Mouse (Mus musculus): ENCODE measurements around the gene Lrrn1. TPM values are rescaled to one million over a fixed set of nuclear protein-coding genes. Genes with fewer than 3 reads are reported as not detected.

Lrrn1 gene
- total and polyA plus RNA-seq, 2 experiments = 0.04 to 0.18 TPM

GRCm38 (mm10) chr6:107605151-107605550, 75.6 kb downstream of the Lrrn1 start:
- Histone ChIP-seq H3K36me3 (ENCODE audit: control insufficient read depth, insufficient read depth, low read length) (no peaks in the 10 kb centered on the region), H3K79me2 (ENCODE audit: control insufficient read depth, insufficient read depth, low read length) (no peaks in the 10 kb centered on the region), H3K4me1 (ENCODE audit: control insufficient read depth, insufficient read depth, low read length) (no peaks in the 10 kb centered on the region), H3K4me3 (ENCODE audit: insufficient read depth, low read depth, low read length) (no peak overlapping the region), H3K9ac (ENCODE audit: low read depth, low read length) (no peak overlapping the region), H3K27me3 (ENCODE audit: control insufficient read depth, insufficient read depth, low read length) (no peaks in the 10 kb centered on the region), H3K27ac (replicated peaks; ENCODE audit: insufficient read depth, low read depth, low read length) (no peak overlapping the region)
- TF ChIP-seq CTCF (IDR thresholded peaks at IDR 0.05; ENCODE audit: low read depth, low read length) (no peak), POLR2A (IDR thresholded peaks at IDR 0.05; ENCODE audit: extremely low read depth, insufficient read depth, low read length) (no peak)
- no peak for DNase-seq (ENCODE audit: extremely low read depth, low read depth, low spot score)

GRCm38 (mm10) chr6:107614288-107614687, 84.7 kb downstream of the Lrrn1 start:
- TF ChIP-seq CTCF (IDR thresholded peaks at IDR 0.05; ENCODE audit: low read depth, low read length) (no peak), POLR2A (IDR thresholded peaks at IDR 0.05; ENCODE audit: extremely low read depth, insufficient read depth, low read length) (no peak)
- no peak overlapping the region for H3K27ac ChIP-seq (replicated peaks; ENCODE audit: insufficient read depth, low read depth, low read length)
- no peaks in the 10 kb centered on the region for H3K4me1 ChIP-seq (ENCODE audit: control insufficient read depth, insufficient read depth, low read length)
- no peaks in the 10 kb centered on the region for H3K79me2 ChIP-seq (ENCODE audit: control insufficient read depth, insufficient read depth, low read length)
- no peaks in the 10 kb centered on the region for H3K36me3 ChIP-seq (ENCODE audit: control insufficient read depth, insufficient read depth, low read length)
- H3K9ac ChIP-seq (ENCODE audit: low read depth, low read length) = no peak overlapping the region
- H3K4me3 ChIP-seq (ENCODE audit: insufficient read depth, low read depth, low read length) = no peak overlapping the region
- no peak for DNase-seq (ENCODE audit: extremely low read depth, low read depth, low spot score)
- no peaks in the 10 kb centered on the region for H3K27me3 ChIP-seq (ENCODE audit: control insufficient read depth, insufficient read depth, low read length)
- WGBS = 54% methylated on average over 1 of the region's 1 CpGs
